Mouse (Mus musculus): ENCODE measurements around the gene Hipk4. TPM values are rescaled to one million over a fixed set of nuclear protein-coding genes. Genes with fewer than 3 reads are reported as not detected.

Hipk4 gene
- polyA plus RNA-seq, 1 experiment, result 0.28 TPM

DNA sequence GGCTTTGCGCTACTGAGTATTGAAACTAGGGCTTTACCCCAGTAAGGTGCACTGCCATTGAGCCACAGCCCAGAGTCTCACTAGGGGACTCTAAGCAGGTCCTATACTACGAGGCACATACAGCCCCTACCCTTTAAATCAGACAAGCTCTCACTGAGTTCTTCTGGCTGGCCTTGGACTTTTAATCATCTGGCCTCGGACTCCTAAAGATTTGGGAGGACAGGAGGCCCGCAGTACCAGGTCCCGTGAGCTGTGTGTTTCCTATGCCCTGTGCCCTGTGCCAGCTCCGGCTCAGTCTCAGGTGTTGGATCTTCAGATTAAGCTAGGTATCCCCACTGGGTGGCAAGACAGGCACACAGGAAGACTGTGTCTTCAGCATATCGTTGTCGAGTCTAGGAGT lies 14.9 kb downstream of the Hipk4 start:
- no peak overlapping the region; the same call in 1 of the 2 replicates for H3K27ac ChIP-seq (ENCODE audit: insufficient read depth, low read length)
- H3K27me3 ChIP-seq (ENCODE audit: control insufficient read depth, insufficient read depth, low read length), result no peaks in the 10 kb centered on the region
- 90% methylated on average over 8 of the region's 8 CpGs for WGBS
- peaks cover 14% of the 10 kb centered on the region for H3K36me3 ChIP-seq (ENCODE audit: control insufficient read depth, insufficient read depth, low read length)
- no peak for DNase-seq (ENCODE audit: low read depth in 1 of 2, low spot score in 2 of 2)
- H3K4me1 ChIP-seq (ENCODE audit: control insufficient read depth, insufficient read depth, insufficient read length), result peaks cover 13% of the 10 kb centered on the region; the same call in 1 of the 2 replicates
- TF ChIP-seq CTCF (IDR thresholded peaks at IDR 0.05; ENCODE audit: extremely low read depth, insufficient read depth, insufficient read length, insufficient replicate concordance), result no peak
- no peak for TF ChIP-seq POLR2A (IDR thresholded peaks at IDR 0.05; ENCODE audit: low read depth, low read length)
- H3K4me3 ChIP-seq (ENCODE audit: extremely low read depth, insufficient read depth, insufficient read length), result no peak overlapping the region

DNA sequence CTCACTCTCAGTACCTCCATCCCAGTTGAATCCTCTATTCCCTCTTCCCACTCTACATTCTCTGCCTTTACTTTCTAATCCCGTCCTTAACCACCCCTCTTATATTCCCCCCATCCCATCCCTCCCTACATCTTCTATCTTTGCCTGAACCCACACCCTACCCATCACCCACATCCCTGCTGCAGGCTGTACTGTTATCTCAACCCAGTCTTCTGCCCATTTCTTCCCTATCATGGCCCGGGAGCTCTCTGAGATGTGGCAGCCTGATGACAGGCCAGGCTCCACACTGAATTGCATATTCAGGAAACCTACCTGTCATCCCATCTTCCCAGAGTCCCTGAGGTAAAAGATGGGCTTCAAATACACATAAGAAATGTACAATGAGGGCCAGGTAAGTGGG lies 15.7 kb downstream of the Hipk4 start:
- Histone ChIP-seq H3K36me3 (ENCODE audit: control insufficient read depth, insufficient read depth, low read length) (peaks cover 9% of the 10 kb centered on the region), H3K27me3 (ENCODE audit: control insufficient read depth, insufficient read depth, low read length) (no peaks in the 10 kb centered on the region), H3K27ac (ENCODE audit: insufficient read depth, low read length) (no peak overlapping the region), H3K4me3 (ENCODE audit: extremely low read depth, insufficient read depth, insufficient read length) (no peak overlapping the region), H3K4me1 (ENCODE audit: control insufficient read depth, insufficient read depth, insufficient read length) (peaks cover 13% of the 10 kb centered on the region; the same call in 1 of the 2 replicates)
- TF ChIP-seq POLR2A (IDR thresholded peaks at IDR 0.05; ENCODE audit: low read depth, low read length) (no peak), CTCF (IDR thresholded peaks at IDR 0.05; ENCODE audit: extremely low read depth, insufficient read depth, insufficient read length, insufficient replicate concordance) (no peak)
- WGBS, result 79% methylated on average over 2 of the region's 2 CpGs
- no peak for DNase-seq (ENCODE audit: low read depth in 1 of 2, low spot score in 2 of 2)

DNA sequence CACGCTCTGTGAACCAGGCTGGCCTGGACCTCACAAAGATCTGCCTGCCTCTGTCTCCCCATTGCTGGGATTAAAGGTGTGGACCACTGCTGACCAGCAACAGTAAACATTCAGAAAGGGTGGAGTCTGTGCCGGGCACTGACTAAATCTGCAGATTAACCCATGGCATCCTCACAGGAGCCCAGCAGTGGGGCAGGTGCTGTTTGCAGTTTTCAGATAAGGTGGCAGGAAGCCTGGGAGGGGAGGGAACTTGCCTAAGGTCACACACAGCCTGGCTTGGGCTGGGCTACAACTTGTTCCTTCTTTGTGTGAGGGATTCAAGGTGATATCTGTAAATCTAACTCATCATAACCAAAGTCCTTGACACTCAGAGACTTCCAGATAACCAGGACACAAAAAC lies 17.5 kb downstream of the Hipk4 start:
- no peak for DNase-seq (ENCODE audit: low read depth in 1 of 2, low spot score in 2 of 2)
- H3K27ac ChIP-seq (ENCODE audit: insufficient read depth, low read length), result no peak overlapping the region

DNA sequence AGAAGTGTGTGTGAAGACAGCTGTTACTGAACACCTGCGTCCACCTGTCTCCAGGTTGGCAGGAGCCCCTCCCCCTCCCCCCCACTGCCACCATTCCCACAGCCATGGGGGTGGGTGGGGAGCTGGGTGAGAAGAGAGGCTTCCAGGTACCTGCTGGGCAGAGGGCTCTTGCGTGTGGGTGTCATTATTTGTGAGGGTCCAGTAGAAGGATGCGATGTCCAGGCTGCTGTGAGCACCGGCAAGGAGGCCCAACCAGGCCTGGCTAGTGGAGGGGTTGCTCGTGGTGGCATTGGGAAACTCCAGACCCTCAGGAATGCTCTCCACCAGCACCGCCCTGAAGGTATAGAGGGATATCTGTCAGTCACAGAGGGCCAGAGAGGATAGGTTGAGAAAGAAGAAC lies 17.9 kb downstream of the Hipk4 start:
- DNase-seq (ENCODE audit: low read depth in 1 of 2, low spot score in 2 of 2), result no peak
- WGBS, result 89% methylated on average over 6 of the region's 6 CpGs
- Histone ChIP-seq H3K27me3 (ENCODE audit: control insufficient read depth, insufficient read depth, low read length) (no peaks in the 10 kb centered on the region), H3K4me3 (ENCODE audit: extremely low read depth, insufficient read depth, insufficient read length) (no peak overlapping the region), H3K4me1 (ENCODE audit: control insufficient read depth, insufficient read depth, insufficient read length) (peaks cover 16% of the 10 kb centered on the region; the same call in 1 of the 2 replicates), H3K27ac (ENCODE audit: insufficient read depth, low read length) (no peak overlapping the region), H3K36me3 (ENCODE audit: control insufficient read depth, insufficient read depth, low read length) (peaks cover 2% of the 10 kb centered on the region)
- TF ChIP-seq CTCF (IDR thresholded peaks at IDR 0.05; ENCODE audit: extremely low read depth, insufficient read depth, insufficient read length, insufficient replicate concordance), result no peak
- no peak for TF ChIP-seq POLR2A (IDR thresholded peaks at IDR 0.05; ENCODE audit: low read depth, low read length)

More for the DNA sequence above, 17.5 kb downstream of the Hipk4 start:
- TF ChIP-seq POLR2A (IDR thresholded peaks at IDR 0.05; ENCODE audit: low read depth, low read length) (no peak), CTCF (IDR thresholded peaks at IDR 0.05; ENCODE audit: extremely low read depth, insufficient read depth, insufficient read length, insufficient replicate concordance) (no peak)
- Histone ChIP-seq H3K4me3 (ENCODE audit: extremely low read depth, insufficient read depth, insufficient read length) (no peak overlapping the region), H3K36me3 (ENCODE audit: control insufficient read depth, insufficient read depth, low read length) (peaks cover 5% of the 10 kb centered on the region), H3K4me1 (ENCODE audit: control insufficient read depth, insufficient read depth, insufficient read length) (peaks cover 16% of the 10 kb centered on the region; the same call in 1 of the 2 replicates), H3K27me3 (ENCODE audit: control insufficient read depth, insufficient read depth, low read length) (no peaks in the 10 kb centered on the region)
- WGBS, result 81% methylated on average over 2 of the region's 2 CpGs

DNA sequence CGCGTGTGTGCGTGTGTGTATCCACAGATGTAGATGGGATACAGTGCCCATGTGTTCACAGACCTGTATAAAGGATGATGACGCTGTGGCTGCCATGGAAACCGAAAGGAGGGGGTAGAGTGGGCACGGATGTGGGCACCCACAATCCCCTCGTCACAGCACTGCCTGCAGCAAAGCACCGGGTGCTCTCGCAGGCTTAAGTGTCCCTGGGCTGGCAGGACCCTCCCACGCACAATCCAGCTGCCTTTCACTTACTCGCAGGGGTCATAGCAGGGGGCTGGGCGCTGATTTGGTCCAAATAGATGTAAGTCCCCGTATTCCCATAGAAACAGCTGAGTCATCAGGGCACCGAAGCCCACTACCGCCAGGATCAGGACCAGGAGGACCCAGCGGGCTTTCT lies 18.4 kb downstream of the Hipk4 start:
- TF ChIP-seq CTCF (IDR thresholded peaks at IDR 0.05; ENCODE audit: extremely low read depth, insufficient read depth, insufficient read length, insufficient replicate concordance), result no peak
- no peak for TF ChIP-seq POLR2A (IDR thresholded peaks at IDR 0.05; ENCODE audit: low read depth, low read length)
- peak overlapping the region; percentile 56 for H3K27ac ChIP-seq (ENCODE audit: insufficient read depth, low read length)
- peak; percentile 80 to 85 for DNase-seq (ENCODE audit: low read depth in 1 of 2, low spot score in 2 of 2)
- H3K4me3 ChIP-seq (ENCODE audit: extremely low read depth, insufficient read depth, insufficient read length), result peak overlapping the region; percentile 70
- H3K36me3 ChIP-seq (ENCODE audit: control insufficient read depth, insufficient read depth, low read length), result peaks cover 1% of the 10 kb centered on the region
- WGBS, result 13% methylated on average over 16 of the region's 16 CpGs
- no peaks in the 10 kb centered on the region for H3K27me3 ChIP-seq (ENCODE audit: control insufficient read depth, insufficient read depth, low read length)
- peaks cover 16% of the 10 kb centered on the region; the same call in 1 of the 2 replicates for H3K4me1 ChIP-seq (ENCODE audit: control insufficient read depth, insufficient read depth, insufficient read length)

DNA sequence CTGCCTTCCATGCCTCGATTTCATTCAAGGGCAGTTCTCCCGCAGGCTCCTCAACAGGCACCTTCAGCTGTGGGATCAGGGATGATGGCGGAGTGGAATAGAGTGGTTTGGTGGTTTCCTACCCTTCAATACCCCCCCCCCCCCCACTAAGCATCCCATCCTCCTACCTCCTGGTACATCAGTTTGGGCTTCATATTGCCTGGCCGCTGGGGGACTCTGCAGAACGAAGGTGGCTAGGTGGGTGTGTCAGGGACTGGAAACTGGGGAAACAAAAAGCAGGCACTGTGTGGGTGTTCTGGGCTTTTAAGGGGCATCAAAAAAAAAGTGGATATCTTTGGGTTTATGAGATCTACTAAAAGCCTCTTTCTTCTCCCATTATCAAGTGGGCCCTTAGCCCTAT lies 18.9 kb downstream of the Hipk4 start:
- 36% methylated on average over 5 of the region's 5 CpGs for WGBS
- Histone ChIP-seq H3K27me3 (ENCODE audit: control insufficient read depth, insufficient read depth, low read length) (no peaks in the 10 kb centered on the region), H3K36me3 (ENCODE audit: control insufficient read depth, insufficient read depth, low read length) (peaks cover 1% of the 10 kb centered on the region), H3K4me3 (ENCODE audit: extremely low read depth, insufficient read depth, insufficient read length) (peak overlapping the region; percentile 70), H3K27ac (ENCODE audit: insufficient read depth, low read length) (peak overlapping the region; percentile 56), H3K4me1 (ENCODE audit: control insufficient read depth, insufficient read depth, insufficient read length) (peaks cover 14% of the 10 kb centered on the region; the same call in 1 of the 2 replicates)
- no peak for TF ChIP-seq CTCF (IDR thresholded peaks at IDR 0.05; ENCODE audit: extremely low read depth, insufficient read depth, insufficient read length, insufficient replicate concordance)
- no peak for TF ChIP-seq POLR2A (IDR thresholded peaks at IDR 0.05; ENCODE audit: low read depth, low read length)
- DNase-seq (ENCODE audit: low read depth in 1 of 2, low spot score in 2 of 2), result no peak

DNA sequence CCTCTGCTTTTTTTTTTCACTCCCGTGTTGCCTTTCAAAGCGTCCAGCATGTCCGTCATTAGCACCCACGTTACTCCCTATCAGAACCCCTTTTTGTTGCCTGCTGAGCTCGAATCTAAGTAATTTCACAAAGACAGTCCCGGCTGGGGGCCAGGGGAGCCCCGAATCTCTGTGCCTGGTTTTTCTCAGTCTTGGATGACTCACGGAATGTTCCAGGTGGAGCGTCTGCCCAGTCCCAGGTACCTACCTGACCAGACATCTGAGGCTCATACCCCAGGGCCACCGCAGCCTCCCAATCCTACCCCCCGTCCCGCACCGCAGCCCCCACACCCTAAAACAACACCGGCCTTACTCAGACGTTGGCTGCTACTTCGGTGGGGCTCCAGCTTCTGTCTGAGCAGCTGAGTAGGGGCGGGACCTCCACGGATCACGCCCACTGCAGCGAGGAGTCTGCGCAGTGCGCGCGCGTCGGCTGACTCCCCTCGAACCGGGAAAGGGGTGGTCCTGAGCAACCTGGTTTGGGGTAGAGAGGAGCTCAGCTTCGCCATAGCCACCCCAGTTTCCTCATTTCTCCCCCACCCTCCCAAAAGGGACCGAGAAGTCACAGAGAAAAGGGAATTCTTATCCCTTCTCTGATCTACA lies 19.4 kb downstream of the Hipk4 start:
- DNase-seq (ENCODE audit: low read depth in 1 of 2, low spot score in 2 of 2), result peak; percentile 65 to 81
- H3K27ac ChIP-seq (ENCODE audit: insufficient read depth, low read length), result peak overlapping the region; percentile 40; the same call in 1 of the 2 replicates
- WGBS, result 2% methylated on average over 30 of the region's 30 CpGs
- H3K36me3 ChIP-seq (ENCODE audit: control insufficient read depth, insufficient read depth, low read length), result peaks cover 1% of the 10 kb centered on the region
- TF ChIP-seq POLR2A (IDR thresholded peaks at IDR 0.05; ENCODE audit: low read depth, low read length) (peak; percentile 45), CTCF (IDR thresholded peaks at IDR 0.05; ENCODE audit: extremely low read depth, insufficient read depth, insufficient read length, insufficient replicate concordance) (no peak)
- H3K27me3 ChIP-seq (ENCODE audit: control insufficient read depth, insufficient read depth, low read length), result no peaks in the 10 kb centered on the region
- H3K4me3 ChIP-seq (ENCODE audit: extremely low read depth, insufficient read depth, insufficient read length), result peak overlapping the region; percentile 70
- H3K4me1 ChIP-seq (ENCODE audit: control insufficient read depth, insufficient read depth, insufficient read length), result peaks cover 14% of the 10 kb centered on the region; the same call in 1 of the 2 replicates
